9 mouse cellular contexts compared by ENCODE assay signal in genomic region chr4:121002400-121003171, GRCm38 (mm10). TPM values are rescaled to one million over a fixed set of nuclear protein-coding genes. Genes with fewer than 3 reads are reported as not detected.
A peak's percentile ranks its signal among the peaks of the same experiment; 100 is the strongest.
DNase-seq lines count a peak whose midpoint lies in the region; ATAC-seq and TF ChIP-seq lines count a peak whose summit lies in the region.
"Had no signal": no experiment of that assay in that cellular context is flagged by ENCODE, and none has a peak within 500 bp of the region (broad histone marks: within the 10 kb centered on the region; RNA-seq: fewer than 3 reads in every experiment).

No protein-coding gene starts in this region.

- TF ChIP-seq CTCF in intestine, postnatal 0 days (IDR thresholded peaks at IDR 0.05; ENCODE audit: low read depth) = no peak
- TF ChIP-seq CTCF in cerebellum, adult 2 months (IDR thresholded peaks at IDR 0.05; ENCODE audit: borderline replicate concordance, insufficient read depth, low read depth, low read length) = no peak

- H3K4me3 ChIP-seq in intestine, embryonic 16.5 days (ENCODE audit: low read length) = no peak overlapping the region
- no peak overlapping the region for H3K4me3 ChIP-seq in intestine, postnatal 0 days (ENCODE audit: low read depth, low read length)
- no peak overlapping the region for H3K4me3 ChIP-seq in cerebellum, adult 2 months (replicated peaks; ENCODE audit: insufficient read depth, low read depth, low read length)
- no peak overlapping the region for H3K4me3 ChIP-seq in hindbrain, embryonic 11.5 days (ENCODE audit: low read depth, low read length)
- no peak overlapping the region for H3K4me3 ChIP-seq in midbrain, embryonic 12.5 days

- peaks cover 18% of the 10 kb centered on the region for H3K4me1 ChIP-seq in intestine, embryonic 16.5 days (ENCODE audit: control insufficient read depth, insufficient read depth, low read length)
- H3K4me1 ChIP-seq in intestine, postnatal 0 days (replicated peaks; ENCODE audit: control insufficient read depth, insufficient read depth, low read length) = 0 out of 2 replicates have a peak, but pooled peaks cover 9% of the 10 kb centered on the region
- H3K4me1 ChIP-seq in cerebellum, adult 2 months (ENCODE audit: control insufficient read depth, insufficient read depth, low read length) = peaks cover 22% of the 10 kb centered on the region
- H3K4me1 ChIP-seq in hindbrain, embryonic 11.5 days (replicated peaks; ENCODE audit: control insufficient read depth, insufficient read depth, low read length) = peaks cover 3% of the 10 kb centered on the region
- peaks cover 30% of the 10 kb centered on the region for H3K4me1 ChIP-seq in midbrain, embryonic 12.5 days

- DNase-seq in cerebellum, adult 2 months = peak; percentile 45 to 59
- peak; percentile 44 for DNase-seq in hindbrain, embryonic 11.5 days (ENCODE audit: low spot score)
- peak; percentile 36 to 54 for DNase-seq in thymus, postnatal 36 days
- no peak for DNase-seq in gastrocnemius, postnatal 10 days
- no peak for DNase-seq in urinary bladder, postnatal 25 days (ENCODE audit: low spot score)

- no peaks in the 10 kb centered on the region for H3K27me3 ChIP-seq in intestine, embryonic 16.5 days (replicated peaks; ENCODE audit: control insufficient read depth, insufficient read depth, low read length)
- H3K27me3 ChIP-seq in intestine, postnatal 0 days (replicated peaks; ENCODE audit: control insufficient read depth, insufficient read depth, low read length) = no peaks in the 10 kb centered on the region
- no peaks in the 10 kb centered on the region for H3K27me3 ChIP-seq in cerebellum, adult 2 months (ENCODE audit: control insufficient read depth, insufficient read depth, low read length)
- H3K27me3 ChIP-seq in hindbrain, embryonic 11.5 days (ENCODE audit: control insufficient read depth, insufficient read depth, low read length) = no peaks in the 10 kb centered on the region
- H3K27me3 ChIP-seq in midbrain, embryonic 12.5 days = peaks cover 32% of the 10 kb centered on the region

- no peaks in the 10 kb centered on the region for H3K36me3 ChIP-seq in intestine, embryonic 16.5 days (ENCODE audit: control insufficient read depth, insufficient read depth, low read length)
- H3K36me3 ChIP-seq in intestine, postnatal 0 days (ENCODE audit: control insufficient read depth, insufficient read depth) = no peaks in the 10 kb centered on the region
- H3K36me3 ChIP-seq in hindbrain, embryonic 11.5 days (ENCODE audit: control insufficient read depth, insufficient read depth, low read length) = no peaks in the 10 kb centered on the region
- no peaks in the 10 kb centered on the region for H3K36me3 ChIP-seq in midbrain, embryonic 12.5 days

- H3K9me3 ChIP-seq in intestine, embryonic 16.5 days (ENCODE audit: control insufficient read depth, low read length) = no peaks in the 10 kb centered on the region
- H3K9me3 ChIP-seq in intestine, postnatal 0 days (ENCODE audit: control insufficient read depth) = no peaks in the 10 kb centered on the region
- no peaks in the 10 kb centered on the region for H3K9me3 ChIP-seq in hindbrain, embryonic 11.5 days (ENCODE audit: control insufficient read depth, low read length)
- H3K9me3 ChIP-seq in midbrain, embryonic 12.5 days = no peaks in the 10 kb centered on the region

- no peak for TF ChIP-seq POLR2A in cerebellum, adult 2 months (IDR thresholded peaks at IDR 0.05; ENCODE audit: borderline replicate concordance, insufficient read depth, low read length)

- 39% methylated on average over 8 of the region's 8 CpGs for WGBS in intestine, embryonic 16.5 days
- WGBS in intestine, postnatal 0 days = 44% methylated on average over 8 of the region's 8 CpGs
- 7% methylated on average over 8 of the region's 8 CpGs for WGBS in cerebellum, adult 2 months
- WGBS in hindbrain, embryonic 11.5 days = 19% methylated on average over 8 of the region's 8 CpGs
- WGBS in midbrain, embryonic 12.5 days = 9% methylated on average over 8 of the region's 8 CpGs

- H3K27ac ChIP-seq in intestine, embryonic 16.5 days (ENCODE audit: low read length) = no peak overlapping the region
- H3K27ac ChIP-seq in intestine, postnatal 0 days (ENCODE audit: low read depth, low read length) = no peak overlapping the region
- H3K27ac ChIP-seq in cerebellum, adult 2 months (ENCODE audit: insufficient read depth, low read length) = peak overlapping the region; percentile 90
- H3K27ac ChIP-seq in hindbrain, embryonic 11.5 days (ENCODE audit: low read depth, low read length) = peak overlapping the region; percentile 75; the same call in 1 of the 2 replicates
- peak overlapping the region; percentile 78 for H3K27ac ChIP-seq in midbrain, embryonic 12.5 days (replicated peaks)

- ATAC-seq in intestine, embryonic 16.5 days = no peak
- no peak for ATAC-seq in intestine, postnatal 0 days
- ATAC-seq in hindbrain, embryonic 11.5 days (ENCODE audit: low FRiP score) = peak; percentile 79
- ATAC-seq in midbrain, embryonic 12.5 days (ENCODE audit: low FRiP score, low read depth) = peak; percentile 71

- H3K4me2 ChIP-seq in intestine, embryonic 16.5 days (ENCODE audit: low read depth, low read length) = no peak overlapping the region
- H3K4me2 ChIP-seq in intestine, postnatal 0 days (replicated peaks; ENCODE audit: low read depth) = no peak overlapping the region
- no peak overlapping the region for H3K4me2 ChIP-seq in hindbrain, embryonic 11.5 days (replicated peaks; ENCODE audit: low read depth, low read length)
- H3K4me2 ChIP-seq in midbrain, embryonic 12.5 days (replicated peaks) = peak overlapping the region; percentile 24

- 0 out of 2 replicates have a peak overlapping the region, but pooled peaks have one; percentile 10 for H3K9ac ChIP-seq in intestine, embryonic 16.5 days (ENCODE audit: low read depth, low read length)
- H3K9ac ChIP-seq in intestine, postnatal 0 days (ENCODE audit: low read depth, low read length) = no peak overlapping the region
- H3K9ac ChIP-seq in hindbrain, embryonic 11.5 days (ENCODE audit: low read depth, low read length) = no peak overlapping the region
- H3K9ac ChIP-seq in midbrain, embryonic 12.5 days (replicated peaks) = 0 out of 2 replicates have a peak overlapping the region, but pooled peaks have one; percentile 2

RNA-seq across cellular contexts. Expression of gene Smap2, which starts 14.5 kb away (rescaled TPM):
- polyA plus RNA-seq in intestine, embryonic 16.5 days (2015; fragmentation: Nextera tagmentation; extraction: Ambion mirVana) = 12.2 and 14.2 TPM in 2 replicates
- polyA plus RNA-seq in intestine, postnatal 0 days (2015; fragmentation: Nextera tagmentation; extraction: Ambion mirVana) = 23.2 and 26.0 TPM in 2 replicates
- 82.0 and 90.6 TPM in 2 replicates for polyA plus RNA-seq in cerebellum, adult 2 months (2012; rRNA removed)
- polyA plus RNA-seq in hindbrain, embryonic 11.5 days (2014; fragmentation: Nextera tagmentation; extraction: Ambion mirVana) = 20.4 and 21.9 TPM in 2 replicates
- polyA plus RNA-seq in midbrain, embryonic 12.5 days (2016; fragmentation: Nextera tagmentation; extraction: Ambion mirVana) = 30.7 and 34.0 TPM in 2 replicates
- total RNA-seq in gastrocnemius, postnatal 10 days (2021) = 10 to 100 TPM; 17.6 to 20.4 TPM

RNA-seq across cellular contexts. Expression of gene Col9a2, which starts 36.6 kb away (rescaled TPM):
- 4.5 and 4.7 TPM in 2 replicates for polyA plus RNA-seq in intestine, embryonic 16.5 days (2015; fragmentation: Nextera tagmentation; extraction: Ambion mirVana)
- 3.9 TPM in 2 replicates for polyA plus RNA-seq in intestine, postnatal 0 days (2015; fragmentation: Nextera tagmentation; extraction: Ambion mirVana)
- 10.0 and 11.1 TPM in 2 replicates for polyA plus RNA-seq in cerebellum, adult 2 months (2012; rRNA removed)
- polyA plus RNA-seq in hindbrain, embryonic 11.5 days (2014; fragmentation: Nextera tagmentation; extraction: Ambion mirVana) = 5.1 and 7.9 TPM in 2 replicates
- 9.8 and 17.9 TPM in 2 replicates for polyA plus RNA-seq in midbrain, embryonic 12.5 days (2016; fragmentation: Nextera tagmentation; extraction: Ambion mirVana)
- 1 to 10 TPM; 1.5 to 2.1 TPM for total RNA-seq in gastrocnemius, postnatal 10 days (2021)
- total RNA-seq: hematopoietic stem cell, adult 5-6 weeks had no signal

RNA-seq across cellular contexts. Expression of gene Zfp69, which starts 51.1 kb away (rescaled TPM):
- 3.9 and 4.8 TPM in 2 replicates for polyA plus RNA-seq in intestine, embryonic 16.5 days (2015; fragmentation: Nextera tagmentation; extraction: Ambion mirVana)
- 2.2 and 2.6 TPM in 2 replicates for polyA plus RNA-seq in intestine, postnatal 0 days (2015; fragmentation: Nextera tagmentation; extraction: Ambion mirVana)
- 1.9 and 3.1 TPM in 2 replicates for polyA plus RNA-seq in cerebellum, adult 2 months (2012; rRNA removed)
- polyA plus RNA-seq in hindbrain, embryonic 11.5 days (2014; fragmentation: Nextera tagmentation; extraction: Ambion mirVana) = 9.7 and 10.9 TPM in 2 replicates
- polyA plus RNA-seq in midbrain, embryonic 12.5 days (2016; fragmentation: Nextera tagmentation; extraction: Ambion mirVana) = 11.2 and 12.2 TPM in 2 replicates
- total RNA-seq in gastrocnemius, postnatal 10 days (2021) = 1 to 10 TPM; 2.0 to 2.7 TPM

Comparison
In these comparisons a context has a peak if more than half of its experiments do, and no peak if none do; other contexts are left out.
1. H3K9ac ChIP-seq: peak in intestine, embryonic 16.5 days (single experiment) and midbrain, embryonic 12.5 days (single experiment); none in intestine, postnatal 0 days (single experiment) and hindbrain, embryonic 11.5 days (single experiment).
2. ATAC-seq: peak in hindbrain, embryonic 11.5 days (single experiment) and midbrain, embryonic 12.5 days (single experiment); none in intestine, embryonic 16.5 days (single experiment) and intestine, postnatal 0 days (single experiment).
3. H3K27ac ChIP-seq: peak in cerebellum, adult 2 months (single experiment), hindbrain, embryonic 11.5 days (single experiment) and midbrain, embryonic 12.5 days (single experiment); none in intestine, embryonic 16.5 days (single experiment) and intestine, postnatal 0 days (single experiment).
4. DNase-seq: peak in cerebellum, adult 2 months (2 of 2), hindbrain, embryonic 11.5 days (single experiment) and thymus, postnatal 36 days (2 of 2); none in gastrocnemius, postnatal 10 days (single experiment) and urinary bladder, postnatal 25 days (single experiment).